Mouse (Mus musculus): Measurements from ENCODE around the gene L3hypdh. TPM values are rescaled to one million over a fixed set of nuclear protein-coding genes. Genes with fewer than 3 reads are reported as not detected.

The L3hypdh gene
- polyA plus RNA-seq, 1 experiment from 2014 or later: 23.6 TPM

- H3K36me3 ChIP-seq: no peaks in the 10 kb centered on the region
- H3K9ac ChIP-seq: peak overlapping the region; percentile 47
- H3K27me3 ChIP-seq: no peaks in the 10 kb centered on the region
- WGBS: 2% methylated on average over 46 of the region's 46 CpGs
- no peaks in the 10 kb centered on the region for H3K9me3 ChIP-seq
- peak overlapping the region; percentile 82 for H3K27ac ChIP-seq
- peak; percentile 0; the same call in 1 of the 2 replicates for ATAC-seq (ENCODE audit: borderline replicate concordance, extremely low read depth, low FRiP score, low TSS enrichment)
- H3K4me1 ChIP-seq: peaks cover 37% of the 10 kb centered on the region
- peak overlapping the region; percentile 74 for H3K4me3 ChIP-seq
- H3K4me2 ChIP-seq: peak overlapping the region; percentile 85
Observed at GRCm38 (mm10) chr12:72084261-72085023, 797 bp downstream of the L3hypdh start.

GRCm38 (mm10) chr12:72083265-72083664 lies 2.0 kb downstream of the L3hypdh start:
- no peaks in the 10 kb centered on the region for H3K9me3 ChIP-seq

GRCm38 (mm10) chr12:72082370-72082769 lies 2.9 kb downstream of the L3hypdh start:
- H3K4me1 ChIP-seq: peaks cover 27% of the 10 kb centered on the region
- H3K4me3 ChIP-seq: no peak overlapping the region
- ATAC-seq (ENCODE audit: borderline replicate concordance, extremely low read depth, low FRiP score, low TSS enrichment): no peak
- H3K27me3 ChIP-seq: no peaks in the 10 kb centered on the region
- no peak overlapping the region for H3K27ac ChIP-seq
- no peaks in the 10 kb centered on the region for H3K36me3 ChIP-seq
- H3K9ac ChIP-seq: no peak overlapping the region
- H3K9me3 ChIP-seq: no peaks in the 10 kb centered on the region
- 12% methylated on average over 18 of the region's 18 CpGs for WGBS
- H3K4me2 ChIP-seq: peak overlapping the region; percentile 50

More at GRCm38 (mm10) chr12:72083265-72083664, 2.0 kb downstream of the L3hypdh start:
- no peak overlapping the region for H3K4me3 ChIP-seq
- 77% methylated on average over 9 of the region's 9 CpGs for WGBS
- ATAC-seq (ENCODE audit: borderline replicate concordance, extremely low read depth, low FRiP score, low TSS enrichment): no peak
- H3K9ac ChIP-seq: no peak overlapping the region
- peaks cover 36% of the 10 kb centered on the region for H3K4me1 ChIP-seq
- H3K27ac ChIP-seq: no peak overlapping the region
- no peak overlapping the region for H3K4me2 ChIP-seq
- H3K27me3 ChIP-seq: no peaks in the 10 kb centered on the region
- H3K36me3 ChIP-seq: no peaks in the 10 kb centered on the region

GRCm38 (mm10) chr12:72081961-72082360 lies 3.3 kb downstream of the L3hypdh start:
- H3K36me3 ChIP-seq: 0 out of 2 replicates have a peak, but pooled peaks cover under 1% of the 10 kb centered on the region
- no peak for ATAC-seq (ENCODE audit: borderline replicate concordance, extremely low read depth, low FRiP score, low TSS enrichment)
- no peak overlapping the region for H3K9ac ChIP-seq
- no peak overlapping the region for H3K4me3 ChIP-seq
- H3K4me1 ChIP-seq: peaks cover 25% of the 10 kb centered on the region
- 62% methylated on average over 3 of the region's 3 CpGs for WGBS
- H3K9me3 ChIP-seq: no peaks in the 10 kb centered on the region
- H3K27ac ChIP-seq: no peak overlapping the region
- H3K27me3 ChIP-seq: no peaks in the 10 kb centered on the region
- H3K4me2 ChIP-seq: peak overlapping the region; percentile 50

GRCm38 (mm10) chr12:72078248-72078647 lies 7.0 kb downstream of the L3hypdh start:
- Histone ChIP-seq H3K27me3 (no peaks in the 10 kb centered on the region), H3K4me2 (no peak overlapping the region), H3K4me3 (no peak overlapping the region), H3K36me3 (0 out of 2 replicates have a peak, but pooled peaks cover 4% of the 10 kb centered on the region), H3K27ac (no peak overlapping the region), H3K4me1 (peaks cover 9% of the 10 kb centered on the region), H3K9me3 (no peaks in the 10 kb centered on the region), H3K9ac (no peak overlapping the region)
- ATAC-seq (ENCODE audit: borderline replicate concordance, extremely low read depth, low FRiP score, low TSS enrichment): no peak
- 88% methylated on average over 3 of the region's 3 CpGs for WGBS

GRCm38 (mm10) chr12:72070327-72071269 lies 14.6 kb downstream of the L3hypdh start, which contains the start of gene Gpr135:
Gpr135 (minus strand) TSS chr12:72071125.
- Histone ChIP-seq H3K4me2 (peak within 1 kb of the TSS; percentile 100), H3K4me3 (peak within 1 kb of the TSS; percentile 70), H3K9me3 (no peaks in the 10 kb centered on the region), H3K27ac (no peak within 1 kb of the TSS), H3K4me1 (peaks cover 12% of the 10 kb centered on the region), H3K27me3 (peaks cover 32% of the 10 kb centered on the region), H3K9ac (peak within 1 kb of the TSS; percentile 40), H3K36me3 (no peaks in the 10 kb centered on the region)
- peak; percentile 84 for ATAC-seq (ENCODE audit: borderline replicate concordance, extremely low read depth, low FRiP score, low TSS enrichment)
- under 1% methylated on average over 94 of the region's 94 CpGs for WGBS

- Histone ChIP-seq H3K27me3 (peaks cover 32% of the 10 kb centered on the region), H3K4me3 (peak overlapping the region; percentile 70), H3K36me3 (no peaks in the 10 kb centered on the region), H3K4me2 (peak overlapping the region; percentile 100), H3K4me1 (peaks cover 12% of the 10 kb centered on the region), H3K27ac (no peak overlapping the region), H3K9ac (peak overlapping the region; percentile 40; the same call in 1 of the 2 replicates), H3K9me3 (no peaks in the 10 kb centered on the region)
- peak; percentile 58 for ATAC-seq (ENCODE audit: borderline replicate concordance, extremely low read depth, low FRiP score, low TSS enrichment)
- WGBS: 6% methylated on average over 40 of the region's 40 CpGs
Observed at GRCm38 (mm10) chr12:72069626-72070326, 15.5 kb downstream of the L3hypdh start.

GRCm38 (mm10) chr12:72057780-72058179 lies 27.5 kb downstream of the L3hypdh start:
- Histone ChIP-seq H3K4me1 (no peaks in the 10 kb centered on the region), H3K9ac (no peak overlapping the region), H3K4me3 (no peak overlapping the region), H3K9me3 (no peaks in the 10 kb centered on the region), H3K27me3 (no peaks in the 10 kb centered on the region), H3K36me3 (no peaks in the 10 kb centered on the region), H3K4me2 (no peak overlapping the region), H3K27ac (no peak overlapping the region)
- 84% methylated on average over 1 of the region's 1 CpGs for WGBS
- ATAC-seq (ENCODE audit: borderline replicate concordance, extremely low read depth, low FRiP score, low TSS enrichment): no peak

- H3K9me3 ChIP-seq: no peaks in the 10 kb centered on the region
- no peak overlapping the region for H3K9ac ChIP-seq
- no peak overlapping the region for H3K27ac ChIP-seq
- H3K4me3 ChIP-seq: no peak overlapping the region
- H3K27me3 ChIP-seq: no peaks in the 10 kb centered on the region
- no peak overlapping the region for H3K4me2 ChIP-seq
- no peaks in the 10 kb centered on the region for H3K36me3 ChIP-seq
- ATAC-seq (ENCODE audit: borderline replicate concordance, extremely low read depth, low FRiP score, low TSS enrichment): no peak
- no peaks in the 10 kb centered on the region for H3K4me1 ChIP-seq
- 44% methylated on average over 6 of the region's 6 CpGs for WGBS
Observed at GRCm38 (mm10) chr12:72053851-72054250, 31.4 kb downstream of the L3hypdh start.

GRCm38 (mm10) chr12:72053303-72053702 lies 31.9 kb downstream of the L3hypdh start:
- Histone ChIP-seq H3K9ac (no peak overlapping the region), H3K4me2 (no peak overlapping the region), H3K36me3 (no peaks in the 10 kb centered on the region), H3K4me3 (no peak overlapping the region), H3K9me3 (no peaks in the 10 kb centered on the region), H3K27me3 (no peaks in the 10 kb centered on the region), H3K27ac (no peak overlapping the region), H3K4me1 (no peaks in the 10 kb centered on the region)
- 40% methylated on average over 6 of the region's 6 CpGs for WGBS
- ATAC-seq (ENCODE audit: borderline replicate concordance, extremely low read depth, low FRiP score, low TSS enrichment): no peak

GRCm38 (mm10) chr12:72052571-72052970 lies 32.7 kb downstream of the L3hypdh start:
- Histone ChIP-seq H3K4me3 (no peak overlapping the region), H3K27ac (no peak overlapping the region), H3K9me3 (no peaks in the 10 kb centered on the region), H3K4me1 (no peaks in the 10 kb centered on the region), H3K36me3 (no peaks in the 10 kb centered on the region), H3K4me2 (no peak overlapping the region), H3K9ac (no peak overlapping the region), H3K27me3 (no peaks in the 10 kb centered on the region)
- no peak for ATAC-seq (ENCODE audit: borderline replicate concordance, extremely low read depth, low FRiP score, low TSS enrichment)
- WGBS: 70% methylated on average over 6 of the region's 6 CpGs
